Mouse (Mus musculus): ENCODE measurements around the gene Hist1h4b.

The Hist1h4b gene

GRCm38 (mm10) chr13:23804532-23804931, 47.7 kb downstream of the Hist1h4b start:
- no peak for DNase-seq (ENCODE audit: low spot score)

GRCm38 (mm10) chr13:23806422-23807052, 49.7 kb downstream of the Hist1h4b start, which contains the start of gene Slc17a2:
Gene Slc17a2 (plus strand): TSS chr13:23806993.
- no peak for DNase-seq (ENCODE audit: low spot score)
